Mouse (Mus musculus) adrenal gland, postnatal 10 days (tissue): ENCODE measurements around the gene 4931414P19Rik. TPM values are rescaled to one million over a fixed set of nuclear protein-coding genes. Genes with fewer than 3 reads are reported as not detected.

Source experiments
- DNase-seq: peaks from one replicate; pipeline ENCODE4 v3.0.0; 2021; ENCODE audit warnings: mixed read lengths
- microRNA-seq: library from miRNA; unstranded; fragments of <30 nt; microRNA quantifications from one replicate; pipeline ENCODE4 v1.2.0, GENCODE M21; 2021
- total RNA-seq, 2 experiments: library from RNA; stranded (reverse); gene quantifications; 2 replicates each; pipeline ENCODE4 v1.2.3; 2021

The 4931414P19Rik gene
- total RNA-seq, 2 experiments from 2014 or later, result 4.9 to 6.9 TPM

GRCm38 (mm10) chr14:54540771-54541170, 65.0 kb downstream of the 4931414P19Rik start:
- no peak for DNase-seq

DNA sequence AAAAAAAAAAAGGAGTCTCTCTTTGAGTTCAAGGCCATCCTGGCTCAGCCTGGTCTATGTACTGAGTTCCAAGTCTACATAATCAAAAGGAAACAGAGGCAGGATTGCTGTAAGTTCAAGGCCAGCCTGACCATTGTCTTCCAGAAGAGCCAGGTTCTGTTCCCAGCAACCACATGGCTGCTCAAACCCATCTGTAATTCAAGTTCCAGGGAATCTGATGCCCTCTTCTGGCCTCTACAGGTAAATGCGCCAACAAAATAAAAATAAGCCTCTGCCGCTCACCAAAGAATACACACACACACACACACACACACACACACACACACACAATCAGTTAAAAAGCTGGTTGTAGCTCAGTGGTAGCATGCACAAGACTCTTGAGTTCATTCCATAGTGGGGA, 67.2 kb downstream of the 4931414P19Rik start:
- DNase-seq, result no peak

Small RNA genes within 50 kb of the gene (microRNA-seq; reads per million reads assigned to microRNA genes)
- gene Mir686 (not detected), gene Mir6948 (not detected)

Other genes with a start within 250 kb of the 4931414P19Rik start
- gene Oxa1l, start 245.2 kb downstream of the 4931414P19Rik start, total RNA-seq, result 100 to 1,000 TPM; 114 to 138 TPM
- 1 to 10 TPM; 6.2 to 7.9 TPM for gene Slc7a7, start 188.2 kb downstream of the 4931414P19Rik start, total RNA-seq
- 100 to 1,000 TPM; 204 to 212 TPM for gene Mrpl52, start 179.1 kb downstream of the 4931414P19Rik start, total RNA-seq
- gene Mmp14, start 174.4 kb downstream of the 4931414P19Rik start, total RNA-seq, result 100 to 1,000 TPM; 127 to 128 TPM
- 10 to 100 TPM; 71.9 to 89.4 TPM for gene Lrp10, start 141.9 kb downstream of the 4931414P19Rik start, total RNA-seq
- under 1 TPM; 0.39 to 0.87 TPM for gene Rem2, start 129.9 kb downstream of the 4931414P19Rik start, total RNA-seq
- gene Prmt5, start 88.5 kb downstream of the 4931414P19Rik start, total RNA-seq, result 10 to 100 TPM; 41.1 to 42.1 TPM
- gene Haus4, start 51.4 kb downstream of the 4931414P19Rik start, total RNA-seq, result 10 to 100 TPM; 31.0 to 32.5 TPM
- 10 to 100 TPM; 18.9 to 20.7 TPM for gene Ajuba, start 28.4 kb downstream of the 4931414P19Rik start, total RNA-seq
- gene Psmb5, start 12.0 kb upstream of the 4931414P19Rik start, total RNA-seq, result 100 to 1,000 TPM; 226 to 247 TPM
- not detected for gene Psmb11, start 15.4 kb upstream of the 4931414P19Rik start, total RNA-seq
- gene Gm17606, start 35.0 kb upstream of the 4931414P19Rik start, total RNA-seq, result not detected
- gene Cdh24, start 35.4 kb upstream of the 4931414P19Rik start, total RNA-seq, result 1 to 10 TPM; 1.7 to 2.5 TPM
- 10 to 100 TPM; 35.5 to 36.6 TPM for gene 1700123O20Rik, start 80.2 kb upstream of the 4931414P19Rik start, total RNA-seq
- gene Acin1, start 80.9 kb upstream of the 4931414P19Rik start, total RNA-seq, result 100 to 1,000 TPM; 132 to 167 TPM
- not detected for gene Gm29776, start 92.8 kb upstream of the 4931414P19Rik start, total RNA-seq
- gene Cebpe, start 106.2 kb upstream of the 4931414P19Rik start, total RNA-seq, result under 1 TPM; 0.57 to 0.70 TPM
- 10 to 100 TPM; 29.4 to 30.6 TPM for gene Slc7a8, start 176.0 kb upstream of the 4931414P19Rik start, total RNA-seq
- under 1 TPM in 1 of 2 experiments, not detected in 1; 0.87 TPM for gene Rnf212b, start 208.1 kb upstream of the 4931414P19Rik start, total RNA-seq